Mouse (Mus musculus) bone marrow, adult 2 months (tissue): Measurements from ENCODE around the gene Kif5c.

Source experiments
- CTCF ChIP-seq: fragments of 200-500 bp; IDR thresholded peaks from 2 replicates; pipeline ENCODE4 v1.5.1; 2011; ENCODE audit warnings: low read length, control low read depth; ENCODE audit not compliant: control insufficient read depth, insufficient read depth
- POLR2A ChIP-seq: fragments of 200-500 bp; IDR thresholded peaks from 2 replicates; pipeline ENCODE4 v1.6.1; 2011; ENCODE audit warnings: low read depth, mild to moderate bottlenecking, control low read depth, low read length, borderline replicate concordance; ENCODE audit not compliant: control insufficient read depth

- TF ChIP-seq CTCF, result no peak
- TF ChIP-seq POLR2A, result no peak
Observed at GRCm38 (mm10) chr2:49775735-49776134, 156.6 kb downstream of the Kif5c start.
